Mouse (Mus musculus): ENCODE data around the gene Tnfrsf9. TPM values are rescaled to one million over a fixed set of nuclear protein-coding genes. Genes with fewer than 3 reads are reported as not detected.
"Not testable (repeated sequence)": the region's sequence is repeated elsewhere in the genome, so short reads cannot be mapped to it uniquely, and the experiment has no call there.

Gene Tnfrsf9
- total and polyA plus RNA-seq, 3 experiments, result 0.45 TPM; not detected in 2

- no peak for DNase-seq
These were observed 19.5 kb upstream of the Tnfrsf9 start for GRCm38 (mm10) chr4:150894718-150895501.

- DNase-seq, result no peak
These were observed 17.3 kb upstream of the Tnfrsf9 start for GRCm38 (mm10) chr4:150896896-150897624.

GRCm38 (mm10) chr4:150898716-150899365 is 15.5 kb upstream of the Tnfrsf9 start:
- peak; percentile 86 for DNase-seq

- no peak for DNase-seq
These were observed 13.9 kb upstream of the Tnfrsf9 start for GRCm38 (mm10) chr4:150900486-150900885.

- peak; percentile 81 for DNase-seq
These were observed 12.7 kb upstream of the Tnfrsf9 start for GRCm38 (mm10) chr4:150901651-150902050.

GRCm38 (mm10) chr4:150902062-150902461 is 12.3 kb upstream of the Tnfrsf9 start:
- DNase-seq, result no peak

- DNase-seq, result no peak
These were observed 11.1 kb upstream of the Tnfrsf9 start for GRCm38 (mm10) chr4:150903091-150903742.

- DNase-seq, result no peak
These were observed 7.3 kb upstream of the Tnfrsf9 start for GRCm38 (mm10) chr4:150907099-150907498.

- not testable (repeated sequence) for DNase-seq
These were observed 5.8 kb upstream of the Tnfrsf9 start for GRCm38 (mm10) chr4:150908512-150908911.

GRCm38 (mm10) chr4:150909451-150910156 is 4.8 kb upstream of the Tnfrsf9 start:
- peak; percentile 99 for DNase-seq

- DNase-seq, result no peak
These were observed 4.0 kb upstream of the Tnfrsf9 start for GRCm38 (mm10) chr4:150910164-150910951.

- DNase-seq, result no peak
These were observed 619 bp upstream of the Tnfrsf9 start for GRCm38 (mm10) chr4:150913743-150914142.

GRCm38 (mm10) chr4:150915181-150915906 is 982 bp downstream of the Tnfrsf9 start:
- DNase-seq, result no peak

GRCm38 (mm10) chr4:150917336-150918027 is 3.1 kb downstream of the Tnfrsf9 start:
- DNase-seq, result no peak

GRCm38 (mm10) chr4:150921206-150921605 is 6.8 kb downstream of the Tnfrsf9 start:
- DNase-seq, result no peak

GRCm38 (mm10) chr4:150924308-150924707 is 9.9 kb downstream of the Tnfrsf9 start:
- no peak for DNase-seq

- no peak for DNase-seq
These were observed 10.6 kb downstream of the Tnfrsf9 start for GRCm38 (mm10) chr4:150924936-150925335.

GRCm38 (mm10) chr4:150925923-150926322 is 11.6 kb downstream of the Tnfrsf9 start:
- no peak for DNase-seq

All from adrenal gland, adult 2 months (tissue).